Mouse (Mus musculus): ENCODE results near the gene Olfr559.

GRCm38 (mm10) chr7:102752086-102752485 lies 24.8 kb upstream of the Olfr559 start:
- TF ChIP-seq POLR2A (IDR thresholded peaks at IDR 0.05; ENCODE audit: insufficient read depth, low read depth, low read length) (no peak), CTCF (IDR thresholded peaks at IDR 0.05; ENCODE audit: insufficient read depth, low read depth, low read length) (no peak)
